Mouse (Mus musculus) small intestine, adult 2 months (tissue): ENCODE measurements around the gene Zfp1.

Source experiments
- CTCF ChIP-seq: fragments of 200-500 bp; IDR thresholded peaks from 2 replicates; pipeline ENCODE4 v1.5.1; 2012; ENCODE audit warnings: low read depth, mild to moderate bottlenecking, control low read depth, inconsistent platforms, low read length, moderate library complexity, mixed read lengths; ENCODE audit not compliant: insufficient replicate concordance, insufficient read length; ENCODE audit errors: extremely low read depth
- POLR2A ChIP-seq: fragments of 200-500 bp; IDR thresholded peaks from 2 replicates; pipeline ENCODE4 v1.6.1; 2012; ENCODE audit warnings: low read depth, mild to moderate bottlenecking, control low read depth, inconsistent platforms, low read length, moderate library complexity

DNA sequence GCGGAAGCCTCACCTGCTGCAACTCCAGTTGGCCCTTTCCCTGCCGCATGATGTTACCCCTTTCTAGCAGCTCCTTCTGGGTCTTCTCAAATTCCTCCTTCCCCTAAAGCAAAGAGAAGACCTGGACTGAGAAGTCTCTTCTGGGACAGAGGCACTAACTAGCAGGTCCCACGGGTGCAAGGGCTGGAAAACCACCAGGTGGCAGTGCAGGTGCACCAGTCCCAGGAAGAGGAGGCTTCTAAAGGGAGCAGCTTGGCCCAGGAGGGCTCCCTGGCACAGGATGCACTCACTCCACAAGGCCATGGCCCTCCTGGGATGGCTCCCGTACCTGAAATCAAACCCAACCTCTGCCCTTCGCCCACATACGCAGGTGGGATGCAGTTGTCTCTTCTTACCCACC, 69.4 kb downstream of the Zfp1 start:
- TF ChIP-seq CTCF (peak; percentile 73; the same call in 1 of the 2 replicates), POLR2A (no peak)
